In the genomic region with DNA sequence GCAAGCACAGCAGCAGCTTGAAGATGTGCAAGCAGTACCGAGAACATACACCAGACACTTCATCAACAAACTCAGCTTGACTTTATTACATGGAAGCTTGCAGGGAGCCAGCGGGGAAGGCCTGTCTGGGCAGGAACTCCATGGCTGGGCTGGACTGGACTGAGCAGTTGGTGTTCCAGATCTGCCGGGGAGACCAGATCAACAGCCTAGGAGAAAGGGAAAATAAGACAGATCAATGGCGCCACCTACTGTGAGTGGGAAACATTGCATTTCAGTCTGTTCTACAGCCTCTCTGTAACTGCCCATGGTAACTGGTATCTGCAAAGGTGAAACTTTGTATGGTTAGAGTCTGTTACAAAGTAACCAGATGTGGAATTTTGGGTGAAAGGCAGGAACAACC, we compare ENCODE assay signal across 8 mouse cellular contexts. TPM values are rescaled to one million over a fixed set of nuclear protein-coding genes. Genes with fewer than 3 reads are reported as not detected.
A peak's percentile ranks its signal among the peaks of the same experiment; 100 is the strongest.
DNase-seq lines count a peak whose midpoint lies in the region; ATAC-seq and TF ChIP-seq lines count a peak whose summit lies in the region.

No protein-coding gene starts in this region.

- WGBS in hindbrain, embryonic 14.5 days, result 28% methylated on average over 4 of the region's 4 CpGs

- H3K27me3 ChIP-seq in Patski, result no peaks in the 10 kb centered on the region
- no peaks in the 10 kb centered on the region for H3K27me3 ChIP-seq in hindbrain, embryonic 14.5 days (ENCODE audit: control insufficient read depth, insufficient read depth, low read length)

- DNase-seq in Patski (ENCODE audit: low read depth, low spot score), result peak; percentile 64
- DNase-seq in cerebellum, postnatal 36 days, result peak; percentile 84 to 94
- peak; percentile 84 to 88 for DNase-seq in frontal cortex, postnatal 36 days (ENCODE audit: low spot score in 2 of 2)
- DNase-seq in hindbrain, embryonic 14.5 days (ENCODE audit: low spot score), result peak; percentile 86
- peak; percentile 65 to 87 for DNase-seq in layer of hippocampus, postnatal 25 days (ENCODE audit: extremely low spot score in 1 of 2, low spot score in 1 of 2)
- DNase-seq in lung, postnatal 14 days, result peak; percentile 87
- peak; percentile 92 for DNase-seq in retina, embryonic 14.5 days (ENCODE audit: low spot score)
- DNase-seq in urinary bladder, adult 2 months (ENCODE audit: low spot score), result peak; percentile 55

- peak; percentile 75 for ATAC-seq in Patski
- peak; percentile 76; the same call in 1 of the 2 replicates for ATAC-seq in hindbrain, embryonic 14.5 days (ENCODE audit: low FRiP score)

- H3K4me2 ChIP-seq in hindbrain, embryonic 14.5 days (replicated peaks), result no peak overlapping the region

- POLR2A ChIA-PET in Patski (lab: Charles Lee), result interaction anchor here (0.7 kb wide), 1 partner anchor 59 kb away, joined by 3 read pairs; no protein-coding TSS in a partner anchor

- H3K9me3 ChIP-seq in hindbrain, embryonic 14.5 days (ENCODE audit: control insufficient read depth, low read length), result no peaks in the 10 kb centered on the region

- no peak overlapping the region for H3K9ac ChIP-seq in hindbrain, embryonic 14.5 days

- H3K27ac ChIP-seq in hindbrain, embryonic 14.5 days, result no peak overlapping the region

- in situ Hi-C loops in Patski (cut with MboI; ENCODE audit: low pct_unique_long_range_greater_than_20kb), result loop anchor here (5.0 kb wide), 2 partner anchors 59 to 239 kb away; no protein-coding TSS in a partner anchor

- H3K4me3 ChIP-seq in hindbrain, embryonic 14.5 days (replicated peaks; ENCODE audit: low read length), result no peak overlapping the region

- H3K4me1 ChIP-seq in hindbrain, embryonic 14.5 days (replicated peaks; ENCODE audit: control insufficient read depth, insufficient read depth, low read length), result no peaks in the 10 kb centered on the region

- peaks cover 36% of the 10 kb centered on the region for H3K36me3 ChIP-seq in hindbrain, embryonic 14.5 days (replicated peaks; ENCODE audit: control insufficient read depth, insufficient read depth)

- peak; percentile 90 for TF ChIP-seq CTCF in Patski (IDR thresholded peaks at IDR 0.05)

- CTCF ChIA-PET in Patski (lab: Charles Lee), result interaction anchor here (0.7 to 5.6 kb wide), 20 partner anchors 8 to 288 kb away, joined by 3 to 193 read pairs (median 8); partner anchors contain the start of genes Atox1, Slc36a1 and Sparc

RNA-seq across cellular contexts. Expression of gene Atox1, which starts 14.5 kb away (rescaled TPM):
- polyA plus RNA-seq in Patski (2021), result 254 TPM
- 259 and 340 TPM in 2 replicates for polyA plus RNA-seq in hindbrain, embryonic 14.5 days (2014; fragmentation: Nextera tagmentation; extraction: Ambion mirVana)
- 100 to 1,000 TPM in 1 of 2 experiments, 10 to 100 TPM in 1; 95.7 to 109 TPM for total RNA-seq in layer of hippocampus, postnatal 25 days (2021)
- polyA plus RNA-seq in urinary bladder, adult 2 months (2012; rRNA removed), result 382 and 536 TPM in 2 replicates

RNA-seq across cellular contexts. Expression of gene G3bp1, which starts 22.9 kb away (rescaled TPM):
- polyA plus RNA-seq in Patski (2021), result 53.9 TPM
- 99.5 and 102 TPM in 2 replicates for polyA plus RNA-seq in hindbrain, embryonic 14.5 days (2014; fragmentation: Nextera tagmentation; extraction: Ambion mirVana)
- 10 to 100 TPM; 35.0 to 36.5 TPM for total RNA-seq in layer of hippocampus, postnatal 25 days (2021)
- polyA plus RNA-seq in urinary bladder, adult 2 months (2012; rRNA removed), result 41.6 and 41.8 TPM in 2 replicates

RNA-seq across cellular contexts. Expression of gene Sparc, which starts 23.6 kb away (rescaled TPM):
- polyA plus RNA-seq in Patski (2021), result 789 TPM
- polyA plus RNA-seq in hindbrain, embryonic 14.5 days (2014; fragmentation: Nextera tagmentation; extraction: Ambion mirVana), result 532 and 583 TPM in 2 replicates
- total RNA-seq in layer of hippocampus, postnatal 25 days (2021), result 100 to 1,000 TPM; 360 to 421 TPM
- polyA plus RNA-seq in urinary bladder, adult 2 months (2012; rRNA removed), result 3,106 and 3,504 TPM in 2 replicates
